Mouse (Mus musculus): ENCODE results near the gene Cdk7. TPM values are rescaled to one million over a fixed set of nuclear protein-coding genes. Genes with fewer than 3 reads are reported as not detected.

Gene Cdk7
- polyA plus RNA-seq, 1 experiment from 2014 or later, result 77.0 TPM

GRCm38 (mm10) chr13:100728086-100728485 is 2.7 kb downstream of the Cdk7 start:
- Histone ChIP-seq H3K4me3 (0 out of 2 replicates have a peak overlapping the region, but pooled peaks have one; percentile 4), H3K4me2 (peak overlapping the region; percentile 42), H3K27me3 (replicated peaks) (no peaks in the 10 kb centered on the region), H3K9me3 (replicated peaks) (no peaks in the 10 kb centered on the region), H3K27ac (ENCODE audit: poor library complexity, severe bottlenecking) (peak overlapping the region; percentile 75; the same call in 1 of the 2 replicates), H3K36me3 (peaks cover 28% of the 10 kb centered on the region), H3K9ac (peak overlapping the region; percentile 24; the same call in 1 of the 2 replicates), H3K4me1 (replicated peaks) (peaks cover 39% of the 10 kb centered on the region)
- WGBS, result 29% methylated on average over 5 of the region's 5 CpGs
- ATAC-seq (ENCODE audit: insufficient number of reproducible peaks, low FRiP score), result no peak

DNA sequence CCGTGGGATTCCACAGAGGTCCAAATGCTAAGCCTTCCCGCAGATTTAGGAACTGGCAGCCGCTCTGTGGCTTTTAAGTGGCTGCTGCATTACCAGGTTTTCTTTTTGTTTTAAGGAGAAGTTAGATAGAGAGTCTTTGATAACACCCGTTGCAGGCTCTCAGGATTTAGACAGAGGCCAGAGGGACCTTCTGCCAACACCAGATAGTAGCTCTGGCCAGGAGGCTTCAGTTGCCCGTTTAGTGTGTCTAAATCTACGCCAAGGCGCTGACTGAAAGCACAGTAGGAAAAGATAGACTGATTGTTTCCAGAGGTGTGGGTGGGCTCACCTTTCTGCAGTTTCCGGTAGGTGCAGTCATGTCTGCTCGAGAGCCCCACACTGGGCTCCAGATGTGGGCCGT is 5.5 kb downstream of the Cdk7 start:
- no peaks in the 10 kb centered on the region for H3K27me3 ChIP-seq (replicated peaks)
- H3K4me3 ChIP-seq, result no peak overlapping the region
- peaks cover 50% of the 10 kb centered on the region for H3K36me3 ChIP-seq
- H3K9ac ChIP-seq, result no peak overlapping the region
- H3K27ac ChIP-seq (ENCODE audit: poor library complexity, severe bottlenecking), result peak overlapping the region; percentile 62; the same call in 1 of the 2 replicates
- H3K4me2 ChIP-seq, result 0 out of 2 replicates have a peak overlapping the region, but pooled peaks have one; percentile 15
- ATAC-seq (ENCODE audit: insufficient number of reproducible peaks, low FRiP score), result no peak
- H3K9me3 ChIP-seq (replicated peaks), result no peaks in the 10 kb centered on the region
- peaks cover 39% of the 10 kb centered on the region for H3K4me1 ChIP-seq (replicated peaks)
- WGBS, result 45% methylated on average over 10 of the region's 10 CpGs

DNA sequence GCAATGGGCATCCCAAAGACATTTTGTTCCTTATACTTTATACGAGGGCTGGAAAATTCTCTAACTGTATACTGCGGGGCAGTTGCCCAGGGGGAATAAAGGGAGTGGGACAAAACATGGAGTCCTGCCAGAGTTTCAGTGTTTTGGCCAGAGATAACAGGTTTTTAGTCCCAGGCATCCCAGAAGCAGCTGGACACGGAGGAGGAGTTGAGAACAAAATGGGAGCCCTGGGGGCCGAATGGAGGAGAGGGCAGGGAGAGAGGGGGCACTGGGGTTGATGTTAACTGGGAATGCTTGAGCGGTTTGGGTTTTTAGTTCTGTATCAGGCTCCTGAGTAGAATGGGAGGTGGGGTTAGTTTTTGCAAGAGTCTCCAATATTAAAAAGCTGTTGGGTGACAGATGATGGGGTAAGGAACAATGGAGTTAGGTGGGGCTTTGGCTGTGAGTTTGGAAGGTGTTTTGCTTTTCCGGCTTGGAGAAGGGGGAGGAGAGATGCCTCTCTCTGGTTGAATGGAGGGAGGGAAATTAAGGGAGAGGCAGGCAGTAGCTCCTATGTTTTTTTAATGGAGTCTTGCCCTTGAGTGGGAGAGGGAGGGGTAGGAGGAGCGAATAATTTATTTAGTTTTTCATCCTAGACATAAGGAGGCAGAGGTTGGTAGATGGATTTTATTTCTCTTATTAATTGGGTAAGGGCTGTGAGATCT is 6.5 kb downstream of the Cdk7 start:
- H3K9me3 ChIP-seq (replicated peaks), result no peaks in the 10 kb centered on the region
- peaks cover 58% of the 10 kb centered on the region for H3K36me3 ChIP-seq
- WGBS, result 81% methylated on average over 7 of the region's 7 CpGs
- H3K27ac ChIP-seq (ENCODE audit: poor library complexity, severe bottlenecking), result no peak overlapping the region
- no peak overlapping the region for H3K4me2 ChIP-seq
- ATAC-seq (ENCODE audit: insufficient number of reproducible peaks, low FRiP score), result no peak
- H3K27me3 ChIP-seq (replicated peaks), result no peaks in the 10 kb centered on the region
- no peak overlapping the region for H3K9ac ChIP-seq
- no peak overlapping the region for H3K4me3 ChIP-seq
- H3K4me1 ChIP-seq (replicated peaks), result peaks cover 36% of the 10 kb centered on the region

DNA sequence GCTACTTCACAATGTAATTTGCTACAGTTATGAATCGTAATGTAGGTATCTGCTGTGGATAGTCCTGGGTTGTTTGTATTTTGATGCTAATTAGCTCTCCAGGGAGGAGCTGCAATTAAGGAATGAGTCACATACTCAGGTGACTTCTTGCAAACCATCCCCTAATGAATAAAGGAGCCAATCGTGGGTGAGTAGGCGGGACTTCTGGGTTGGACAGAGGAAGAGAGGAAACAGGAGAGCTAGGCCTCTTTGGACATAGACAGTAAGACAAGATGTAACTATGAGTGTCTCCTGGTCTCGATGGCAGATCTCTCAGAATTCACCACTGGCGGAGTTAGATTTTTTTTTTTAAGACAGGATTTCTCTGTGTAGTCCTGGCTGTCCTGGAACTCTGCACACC is 9.1 kb downstream of the Cdk7 start:
- Histone ChIP-seq H3K9ac (no peak overlapping the region), H3K27ac (ENCODE audit: poor library complexity, severe bottlenecking) (no peak overlapping the region), H3K36me3 (peaks cover 60% of the 10 kb centered on the region), H3K4me1 (replicated peaks) (peaks cover 17% of the 10 kb centered on the region), H3K4me3 (no peak overlapping the region), H3K9me3 (replicated peaks) (no peaks in the 10 kb centered on the region), H3K27me3 (replicated peaks) (no peaks in the 10 kb centered on the region), H3K4me2 (no peak overlapping the region)
- ATAC-seq (ENCODE audit: insufficient number of reproducible peaks, low FRiP score), result no peak
- WGBS, result 92% methylated on average over 5 of the region's 5 CpGs

DNA sequence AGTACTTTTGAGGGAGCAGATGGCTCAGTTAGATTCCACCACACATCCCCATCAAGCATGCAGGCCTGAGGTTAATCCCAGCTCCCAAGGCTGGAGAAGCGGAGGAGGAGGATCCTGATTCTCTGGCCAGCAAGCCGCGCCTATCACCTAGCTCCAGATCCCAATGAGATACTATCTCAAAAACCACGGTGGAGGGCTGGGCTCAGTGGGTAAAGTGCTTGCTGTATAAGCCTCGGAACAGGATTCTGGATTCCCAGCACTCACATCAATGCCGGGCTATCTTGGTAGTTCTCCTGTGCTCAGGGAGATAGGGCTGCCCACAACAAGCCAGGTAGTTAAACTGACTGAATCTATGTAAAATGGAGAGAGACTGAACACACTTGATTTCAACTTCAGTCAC is 15.3 kb downstream of the Cdk7 start:
- no peaks in the 10 kb centered on the region for H3K27me3 ChIP-seq (replicated peaks)
- peaks cover 81% of the 10 kb centered on the region for H3K36me3 ChIP-seq
- no peak overlapping the region for H3K4me3 ChIP-seq
- H3K4me1 ChIP-seq (replicated peaks), result no peaks in the 10 kb centered on the region
- H3K9ac ChIP-seq, result no peak overlapping the region
- WGBS, result 76% methylated on average over 6 of the region's 6 CpGs
- no peak overlapping the region for H3K4me2 ChIP-seq
- no peak for ATAC-seq (ENCODE audit: insufficient number of reproducible peaks, low FRiP score)
- H3K9me3 ChIP-seq (replicated peaks), result no peaks in the 10 kb centered on the region
- H3K27ac ChIP-seq (ENCODE audit: poor library complexity, severe bottlenecking), result no peak overlapping the region

- ATAC-seq (ENCODE audit: insufficient number of reproducible peaks, low FRiP score), result no peak
- Histone ChIP-seq H3K36me3 (peaks cover 88% of the 10 kb centered on the region), H3K9ac (no peak overlapping the region), H3K4me3 (no peak overlapping the region), H3K27ac (ENCODE audit: poor library complexity, severe bottlenecking) (no peak overlapping the region), H3K4me2 (no peak overlapping the region), H3K27me3 (replicated peaks) (no peaks in the 10 kb centered on the region), H3K9me3 (replicated peaks) (no peaks in the 10 kb centered on the region), H3K4me1 (replicated peaks) (no peaks in the 10 kb centered on the region)
- WGBS, result 96% methylated on average over 7 of the region's 7 CpGs
These were observed 24.5 kb downstream of the Cdk7 start for GRCm38 (mm10) chr13:100706206-100706605.

DNA sequence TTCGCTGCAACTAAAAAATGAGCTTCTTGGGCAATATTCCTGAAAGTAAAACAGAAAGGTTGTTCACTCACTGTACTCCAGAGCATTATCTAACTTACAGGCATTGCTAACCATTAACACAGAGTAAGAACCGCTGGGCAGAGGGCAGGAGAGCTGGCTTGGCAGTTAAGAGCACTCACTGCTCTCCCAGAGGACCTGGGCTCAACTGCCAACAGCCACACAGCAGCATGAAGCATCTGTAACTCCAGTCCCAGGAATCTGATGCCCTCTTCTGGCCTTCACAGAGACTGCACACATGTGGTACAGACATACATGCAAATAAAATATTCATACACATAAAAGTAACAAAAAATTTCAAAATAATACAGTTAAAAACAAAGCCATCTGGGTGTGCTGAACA is 27.3 kb downstream of the Cdk7 start:
- Histone ChIP-seq H3K4me1 (replicated peaks) (no peaks in the 10 kb centered on the region), H3K27ac (ENCODE audit: poor library complexity, severe bottlenecking) (no peak overlapping the region), H3K9ac (no peak overlapping the region), H3K36me3 (peaks cover 86% of the 10 kb centered on the region), H3K9me3 (replicated peaks) (no peaks in the 10 kb centered on the region), H3K4me3 (no peak overlapping the region), H3K4me2 (no peak overlapping the region), H3K27me3 (replicated peaks) (no peaks in the 10 kb centered on the region)
- no peak for ATAC-seq (ENCODE audit: insufficient number of reproducible peaks, low FRiP score)
- WGBS, result 91% methylated on average over 2 of the region's 2 CpGs

DNA sequence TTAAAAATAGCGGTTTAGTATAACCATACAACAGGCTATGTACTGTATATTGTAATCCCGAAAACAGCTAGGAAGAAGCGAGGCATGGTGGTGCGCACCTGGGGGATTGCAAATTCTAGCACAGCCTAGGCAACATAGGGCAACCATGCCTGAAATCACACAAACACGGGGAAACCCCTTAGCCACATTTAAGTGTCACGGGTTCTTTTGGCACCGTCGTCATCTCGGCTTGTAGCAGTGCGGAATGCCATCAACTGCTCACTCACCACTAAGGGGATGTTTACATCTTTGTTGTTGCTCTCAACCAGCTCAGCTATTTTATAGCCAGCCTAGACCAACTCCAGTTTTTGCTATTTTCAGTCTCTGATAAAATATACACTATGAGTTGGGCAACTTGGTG is 31.9 kb downstream of the Cdk7 start:
- Histone ChIP-seq H3K9me3 (replicated peaks) (no peaks in the 10 kb centered on the region), H3K4me3 (no peak overlapping the region), H3K4me2 (no peak overlapping the region), H3K36me3 (peaks cover 84% of the 10 kb centered on the region), H3K27me3 (replicated peaks) (no peaks in the 10 kb centered on the region), H3K27ac (ENCODE audit: poor library complexity, severe bottlenecking) (no peak overlapping the region), H3K9ac (no peak overlapping the region), H3K4me1 (replicated peaks) (no peaks in the 10 kb centered on the region)
- ATAC-seq (ENCODE audit: insufficient number of reproducible peaks, low FRiP score), result no peak
- WGBS, result 94% methylated on average over 10 of the region's 10 CpGs

GRCm38 (mm10) chr13:100697541-100697940 is 33.2 kb downstream of the Cdk7 start:
- H3K9ac ChIP-seq, result no peak overlapping the region
- WGBS, result 94% methylated on average over 3 of the region's 3 CpGs
- H3K4me2 ChIP-seq, result no peak overlapping the region
- H3K9me3 ChIP-seq (replicated peaks), result no peaks in the 10 kb centered on the region
- no peaks in the 10 kb centered on the region for H3K4me1 ChIP-seq (replicated peaks)
- no peak for ATAC-seq (ENCODE audit: insufficient number of reproducible peaks, low FRiP score)
- H3K36me3 ChIP-seq, result peaks cover 72% of the 10 kb centered on the region
- H3K27ac ChIP-seq (ENCODE audit: poor library complexity, severe bottlenecking), result no peak overlapping the region
- no peak overlapping the region for H3K4me3 ChIP-seq
- H3K27me3 ChIP-seq (replicated peaks), result no peaks in the 10 kb centered on the region

DNA sequence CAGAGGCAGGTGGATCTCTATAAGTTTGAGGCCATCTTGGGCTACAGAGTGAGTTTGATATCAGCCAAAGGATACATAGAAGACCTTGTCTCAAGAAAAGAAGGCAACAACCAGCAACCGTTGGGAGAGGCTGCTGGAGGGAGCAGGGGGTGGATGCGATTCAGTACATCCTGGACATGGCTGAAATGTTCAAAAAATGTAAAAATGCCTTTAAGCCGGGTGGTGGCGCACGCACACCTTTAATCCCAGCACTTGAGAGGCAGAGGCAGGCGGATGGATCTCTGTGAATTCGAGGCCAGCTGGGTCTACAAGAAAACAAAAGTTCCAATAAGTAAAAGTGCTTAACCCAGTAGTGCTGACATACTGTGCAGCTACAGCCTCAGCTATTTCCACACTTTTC is 43.2 kb downstream of the Cdk7 start:
- Histone ChIP-seq H3K27me3 (replicated peaks) (no peaks in the 10 kb centered on the region), H3K36me3 (no peaks in the 10 kb centered on the region), H3K4me3 (no peak overlapping the region), H3K4me1 (replicated peaks) (no peaks in the 10 kb centered on the region), H3K9me3 (replicated peaks) (no peaks in the 10 kb centered on the region), H3K4me2 (no peak overlapping the region), H3K9ac (no peak overlapping the region), H3K27ac (ENCODE audit: poor library complexity, severe bottlenecking) (no peak overlapping the region)
- WGBS, result 53% methylated on average over 7 of the region's 7 CpGs
- no peak for ATAC-seq (ENCODE audit: insufficient number of reproducible peaks, low FRiP score)

- no peaks in the 10 kb centered on the region for H3K27me3 ChIP-seq (replicated peaks)
- no peak for ATAC-seq (ENCODE audit: insufficient number of reproducible peaks, low FRiP score)
- H3K4me3 ChIP-seq, result no peak overlapping the region
- H3K9ac ChIP-seq, result no peak overlapping the region
- H3K36me3 ChIP-seq, result peaks cover 5% of the 10 kb centered on the region; the same call in 1 of the 2 replicates
- H3K4me1 ChIP-seq (replicated peaks), result no peaks in the 10 kb centered on the region
- no peak overlapping the region for H3K27ac ChIP-seq (ENCODE audit: poor library complexity, severe bottlenecking)
- H3K4me2 ChIP-seq, result no peak overlapping the region
- 64% methylated on average over 2 of the region's 2 CpGs for WGBS
- H3K9me3 ChIP-seq (replicated peaks), result no peaks in the 10 kb centered on the region
These were observed 46.4 kb downstream of the Cdk7 start for GRCm38 (mm10) chr13:100684355-100684754.

DNA sequence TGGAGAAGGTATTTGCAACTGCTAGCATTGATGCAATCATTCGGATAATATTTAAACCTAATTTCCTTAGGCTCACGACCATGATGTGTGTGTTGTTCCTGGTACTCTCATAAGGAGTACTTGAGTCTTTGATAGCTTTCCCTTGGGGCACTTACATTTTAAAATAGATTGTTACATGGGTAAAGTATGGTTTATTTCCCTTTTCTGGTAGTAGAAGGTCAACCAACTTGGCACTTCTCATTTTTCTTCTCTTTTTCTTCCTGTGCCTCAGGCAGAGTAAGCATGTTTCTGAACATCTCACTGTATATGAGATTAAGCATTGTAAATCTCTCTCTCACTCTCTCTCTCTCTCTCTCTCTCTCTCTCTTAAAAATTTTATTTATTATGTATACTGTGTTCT is 47.9 kb downstream of the Cdk7 start:
- H3K27ac ChIP-seq (ENCODE audit: poor library complexity, severe bottlenecking), result no peak overlapping the region
- no peak overlapping the region for H3K9ac ChIP-seq
- WGBS, result 74% methylated on average over 2 of the region's 2 CpGs
- no peak overlapping the region for H3K4me2 ChIP-seq
- H3K9me3 ChIP-seq (replicated peaks), result no peaks in the 10 kb centered on the region
- peaks cover 5% of the 10 kb centered on the region; the same call in 1 of the 2 replicates for H3K36me3 ChIP-seq
- H3K27me3 ChIP-seq (replicated peaks), result no peaks in the 10 kb centered on the region
- no peak overlapping the region for H3K4me3 ChIP-seq
- ATAC-seq (ENCODE audit: insufficient number of reproducible peaks, low FRiP score), result no peak
- H3K4me1 ChIP-seq (replicated peaks), result no peaks in the 10 kb centered on the region

Measured in heart, embryonic 12.5 days (tissue).